Mouse (Mus musculus) kidney, postnatal 25 days (tissue): ENCODE measurements around the gene Tcf3.

Experiments
- DNase-seq, 2 experiments: peaks; one replicate each; pipeline ENCODE4 v3.0.0; 2021; ENCODE audit warnings: mixed read lengths in 2 of 2

The Tcf3 gene

DNA sequence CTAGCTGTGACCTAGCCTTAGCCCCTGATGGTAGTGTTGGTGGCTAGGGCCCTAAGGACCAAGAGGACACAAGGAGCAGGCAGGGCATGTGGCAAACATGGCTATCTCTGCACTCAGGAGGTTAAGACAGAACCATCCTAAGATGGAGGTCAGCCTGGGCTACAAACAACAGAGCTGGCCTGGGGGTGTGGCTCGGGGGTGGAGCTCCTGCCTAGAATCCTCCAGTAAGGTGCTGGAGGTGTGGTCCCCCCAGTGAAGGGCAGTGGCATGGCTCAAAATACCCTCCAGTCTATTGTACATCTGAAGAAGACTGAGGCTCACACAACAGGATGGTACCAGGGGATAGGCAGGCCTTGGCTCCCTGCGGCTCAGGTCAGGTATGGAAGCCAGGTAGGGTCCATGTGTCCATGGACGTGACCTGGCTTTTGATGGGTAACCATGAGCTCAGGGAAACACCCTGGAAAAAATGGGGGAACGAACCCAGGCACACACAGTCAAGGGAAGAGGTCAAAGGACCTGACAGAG is 49.3 kb downstream of the Tcf3 start:
- DNase-seq, result no peak

DNA sequence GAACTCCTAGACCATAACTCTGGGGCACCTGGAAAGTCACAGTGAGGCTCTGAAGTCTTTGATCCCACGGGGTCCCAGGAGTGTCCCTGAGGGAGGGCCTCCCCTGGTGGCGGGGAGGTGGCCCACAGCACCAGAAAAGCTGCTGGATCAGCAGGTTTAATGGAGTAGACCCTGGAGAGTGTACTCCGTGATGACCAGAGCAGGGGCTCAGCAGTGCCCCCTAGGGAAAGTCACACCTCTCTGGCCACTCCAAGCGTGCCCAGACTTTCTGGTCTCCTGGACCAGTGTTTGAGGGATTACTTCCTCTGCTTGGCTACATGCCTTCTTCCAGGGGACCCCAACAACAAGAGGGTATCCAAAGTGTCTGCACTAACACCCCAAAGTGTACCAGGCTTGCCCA is 50.0 kb downstream of the Tcf3 start:
- DNase-seq, result peak in 1 of 2 experiments; percentile 32

DNA sequence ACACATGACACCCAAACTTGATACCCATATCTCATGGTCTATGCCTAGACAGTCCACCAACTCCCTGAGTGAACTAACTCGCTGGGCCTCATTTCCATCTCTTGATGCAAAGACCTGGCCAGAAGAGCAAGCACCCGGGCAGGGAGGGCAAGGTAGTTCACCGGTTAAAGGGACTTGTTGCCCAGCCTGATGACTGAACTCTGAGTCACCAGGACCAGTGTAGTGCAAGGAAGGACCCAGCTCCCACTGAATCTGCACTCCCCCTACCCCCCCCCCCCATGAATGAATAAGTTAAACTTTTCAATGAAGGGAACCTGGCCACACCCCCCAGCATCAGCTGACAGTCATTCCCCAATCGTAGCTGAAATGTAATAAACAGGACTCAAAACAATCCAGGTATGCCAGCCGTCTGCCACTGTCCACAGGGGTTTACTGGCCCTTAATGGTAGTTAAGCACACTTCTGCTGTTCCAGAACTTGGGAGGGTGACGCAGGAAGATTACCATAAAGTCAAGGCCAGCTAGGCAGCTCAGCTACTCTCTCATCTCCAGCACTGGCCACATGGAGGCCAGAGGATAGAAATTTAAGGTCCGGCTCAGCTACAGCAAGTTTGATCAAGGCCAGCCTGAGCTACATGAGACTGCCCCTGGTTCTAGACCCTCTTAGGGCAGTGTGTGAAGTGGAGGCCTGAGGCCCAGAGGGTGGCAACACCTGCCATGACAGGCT is 50.6 kb downstream of the Tcf3 start:
- no peak for DNase-seq

GRCm38 (mm10) chr10:80377716-80378115 is 55.7 kb downstream of the Tcf3 start:
- peak in 1 of 2 experiments; percentile 56 for DNase-seq

GRCm38 (mm10) chr10:80376160-80376559 is 57.3 kb downstream of the Tcf3 start:
- peak; percentile 92 to 97 for DNase-seq

- peak; percentile 86 to 91 for DNase-seq
Measured at GRCm38 (mm10) chr10:80374063-80374462, 59.4 kb downstream of the Tcf3 start.

DNA sequence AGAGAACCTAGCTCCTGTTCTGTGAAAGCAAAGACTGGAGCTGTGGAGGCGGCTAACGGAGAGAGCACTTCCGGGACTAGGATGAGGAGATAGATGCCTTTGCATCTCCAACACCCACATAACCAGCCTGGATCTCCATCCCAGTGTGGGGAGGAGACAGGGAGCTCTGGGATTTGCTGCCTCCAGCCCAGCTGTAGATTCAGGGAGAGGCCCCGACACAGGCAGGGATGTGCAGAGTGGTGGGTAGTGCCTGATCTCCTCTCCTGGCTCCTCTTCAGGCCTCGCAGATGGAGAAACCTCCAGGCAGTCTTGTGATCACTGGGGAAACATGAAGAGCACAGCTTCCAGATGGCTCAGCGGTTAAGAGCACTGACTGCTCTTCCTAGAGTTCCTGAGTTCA is 60.7 kb downstream of the Tcf3 start:
- DNase-seq, result no peak

DNA sequence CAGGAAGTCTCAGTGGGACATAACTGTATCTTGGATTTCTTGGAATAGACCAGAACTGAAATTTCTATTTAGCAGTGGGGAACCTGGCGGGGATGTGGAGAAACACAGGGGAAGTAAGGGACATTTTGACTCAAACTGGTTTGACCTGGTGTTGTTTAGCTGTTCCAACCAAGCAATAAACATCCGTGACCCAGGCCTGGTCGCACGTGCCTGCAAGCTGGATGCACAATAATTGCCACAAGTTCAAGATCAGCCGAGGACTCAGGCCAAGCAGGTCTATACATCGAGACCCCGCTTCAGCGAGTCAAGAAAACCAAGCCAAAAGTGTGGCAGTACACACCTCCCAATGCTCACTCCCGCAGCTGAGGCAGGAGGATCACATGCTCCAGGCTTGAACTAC is 61.5 kb downstream of the Tcf3 start:
- no peak for DNase-seq

- peak; percentile 61 to 79 for DNase-seq
Measured at GRCm38 (mm10) chr10:80371411-80371966, 62.0 kb downstream of the Tcf3 start.

GRCm38 (mm10) chr10:80369995-80370747 is 63.3 kb downstream of the Tcf3 start:
- peak in 1 of 2 experiments; percentile 33 for DNase-seq

- no peak for DNase-seq
Measured at GRCm38 (mm10) chr10:80368392-80368791, 65.1 kb downstream of the Tcf3 start.

GRCm38 (mm10) chr10:80367954-80368353 is 65.5 kb downstream of the Tcf3 start:
- no peak for DNase-seq

- no peak for DNase-seq
Measured at GRCm38 (mm10) chr10:80365736-80366135, 67.7 kb downstream of the Tcf3 start.

GRCm38 (mm10) chr10:80363734-80364133 is 69.7 kb downstream of the Tcf3 start:
- no peak for DNase-seq
